Mouse (Mus musculus) layer of hippocampus, adult 18-20 months (tissue): ENCODE results near the gene Fam90a1a. TPM values are rescaled to one million over a fixed set of nuclear protein-coding genes. Genes with fewer than 3 reads are reported as not detected.

Experiments
- total RNA-seq, 2 experiments: library from RNA; stranded (reverse); gene quantifications; 2 replicates each; pipeline ENCODE4 v1.2.3; 2021

Gene Fam90a1a
- total RNA-seq, 2 experiments from 2014 or later = not detected

Other genes with a start within 250 kb of the Fam90a1a start
- not detected for gene Defa24, start 224.2 kb upstream of the Fam90a1a start, total RNA-seq
- not detected for gene Defb50, start 135.2 kb upstream of the Fam90a1a start, total RNA-seq
- not detected for gene Defb2, start 118.8 kb upstream of the Fam90a1a start, total RNA-seq
- not detected for gene Defb10, start 99.8 kb upstream of the Fam90a1a start, total RNA-seq
- not detected for gene Defb9, start 73.3 kb upstream of the Fam90a1a start, total RNA-seq
- gene Defb11, start 52.3 kb upstream of the Fam90a1a start, total RNA-seq = not detected
- not detected for gene Defb15, start 26.0 kb upstream of the Fam90a1a start, total RNA-seq
- not detected for gene Defb35, start 20.4 kb upstream of the Fam90a1a start, total RNA-seq
- not detected for gene Defb13, start 12.0 kb upstream of the Fam90a1a start, total RNA-seq
- gene Ccdc70, start 11.1 kb downstream of the Fam90a1a start, total RNA-seq = not detected
- 1 to 10 TPM; 1.4 to 1.6 TPM for gene Atp7b, start 101.6 kb downstream of the Fam90a1a start, total RNA-seq
- 10 to 100 TPM; 38.3 to 40.5 TPM for gene Alg11, start 102.0 kb downstream of the Fam90a1a start, total RNA-seq
- under 1 TPM; 0.12 to 0.15 TPM for gene Nek5, start 166.3 kb downstream of the Fam90a1a start, total RNA-seq
- 1 to 10 TPM; 2.5 to 3.0 TPM for gene Nek3, start 207.7 kb downstream of the Fam90a1a start, total RNA-seq
- under 1 TPM; 0.20 to 0.32 TPM for gene Ckap2, start 227.1 kb downstream of the Fam90a1a start, total RNA-seq
- gene Vps36, start 234.1 kb downstream of the Fam90a1a start, total RNA-seq = 10 to 100 TPM; 23.7 to 25.5 TPM